Mouse (Mus musculus): Measurements from ENCODE around the gene Pard3. TPM values are rescaled to one million over a fixed set of nuclear protein-coding genes. Genes with fewer than 3 reads are reported as not detected.

Pard3 gene
- polyA plus RNA-seq, 2 experiments, result 39.1 to 43.3 TPM

DNA sequence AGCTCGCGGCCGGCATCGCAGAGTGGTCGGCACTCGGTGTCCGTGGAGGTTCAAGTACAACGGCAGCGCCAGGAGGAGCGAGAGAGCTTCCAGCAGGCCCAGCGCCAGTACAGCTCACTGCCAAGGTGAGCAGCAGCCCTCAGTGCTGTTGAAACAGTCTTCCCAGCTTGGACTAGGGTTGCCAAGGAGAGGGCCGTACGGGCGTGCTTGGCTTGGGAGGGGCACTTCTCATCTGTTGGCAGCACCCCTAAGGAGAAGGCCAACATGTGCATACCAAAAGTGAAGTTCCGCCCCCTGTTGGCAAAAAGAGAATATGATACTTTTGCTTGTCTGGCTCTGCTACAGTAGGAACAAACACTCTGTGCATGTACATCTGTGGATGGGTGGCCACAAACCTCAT lies 539.4 kb downstream of the Pard3 start:
- ATAC-seq (ENCODE audit: low FRiP score, low read depth) (no peak), DNase-seq (ENCODE audit: low spot score) (no peak)
- Histone ChIP-seq H3K27ac (replicated peaks; ENCODE audit: low read depth, low read length) (no peak overlapping the region), H3K9ac (ENCODE audit: low read depth, low read length, severe bottlenecking) (no peak overlapping the region), H3K27me3 (ENCODE audit: control insufficient read depth, insufficient read depth, low read length) (no peaks in the 10 kb centered on the region), H3K36me3 (ENCODE audit: control insufficient read depth, insufficient read depth, low read length) (0 out of 2 replicates have a peak, but pooled peaks cover 8% of the 10 kb centered on the region), H3K4me3 (replicated peaks; ENCODE audit: low read length) (no peak overlapping the region), H3K4me1 (ENCODE audit: control insufficient read depth, insufficient read depth, low read length) (no peaks in the 10 kb centered on the region), H3K9me3 (ENCODE audit: control insufficient read depth, low read length) (no peaks in the 10 kb centered on the region), H3K4me2 (replicated peaks; ENCODE audit: low read depth, low read length, severe bottlenecking) (no peak overlapping the region)
- TF ChIP-seq POLR2A (IDR thresholded peaks at IDR 0.05; ENCODE audit: borderline replicate concordance, extremely low read depth, insufficient read depth, insufficient read length), result no peak
- WGBS, result 88% methylated on average over 15 of the region's 15 CpGs

DNA sequence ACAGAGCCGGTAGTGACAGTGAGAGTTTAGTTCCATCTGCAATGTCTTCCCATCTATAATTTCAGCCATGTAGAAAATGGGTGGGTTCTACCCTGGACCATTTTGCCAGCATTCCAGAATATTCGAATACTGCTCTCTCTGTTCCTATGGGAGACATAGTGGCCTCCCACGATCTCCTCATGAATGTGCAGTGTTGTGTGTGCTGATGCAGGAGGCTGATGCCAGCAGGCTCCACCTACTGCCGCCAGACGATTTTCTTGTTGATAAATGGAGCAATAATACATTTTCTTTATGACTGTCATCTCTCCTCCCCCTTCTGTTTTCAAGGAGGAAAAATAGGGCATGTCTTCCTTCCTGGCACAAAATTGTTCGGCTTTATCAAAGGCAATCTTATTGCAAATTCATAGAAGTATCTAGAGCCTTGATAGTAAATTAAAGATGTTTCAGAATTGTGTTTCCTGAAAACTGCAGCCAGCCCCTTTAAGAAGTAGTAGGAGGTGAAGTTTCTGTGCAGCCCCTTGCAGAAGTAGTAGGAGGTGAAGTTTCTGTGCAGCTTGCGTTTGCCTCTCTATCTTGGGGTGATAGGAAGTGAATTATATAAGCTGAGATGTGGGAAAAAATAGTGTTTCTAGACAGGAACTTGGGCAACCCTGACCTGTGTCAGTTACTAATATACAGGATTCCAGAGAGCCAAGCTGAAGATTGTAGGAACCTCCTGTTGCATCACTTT lies 545.0 kb downstream of the Pard3 start:
- Histone ChIP-seq H3K27ac (replicated peaks; ENCODE audit: low read depth, low read length) (no peak overlapping the region), H3K36me3 (ENCODE audit: control insufficient read depth, insufficient read depth, low read length) (peaks cover 19% of the 10 kb centered on the region; the same call in 1 of the 2 replicates), H3K4me1 (ENCODE audit: control insufficient read depth, insufficient read depth, low read length) (no peaks in the 10 kb centered on the region), H3K9me3 (ENCODE audit: control insufficient read depth, low read length) (no peaks in the 10 kb centered on the region), H3K4me3 (replicated peaks; ENCODE audit: low read length) (no peak overlapping the region), H3K4me2 (replicated peaks; ENCODE audit: low read depth, low read length, severe bottlenecking) (no peak overlapping the region), H3K27me3 (ENCODE audit: control insufficient read depth, insufficient read depth, low read length) (no peaks in the 10 kb centered on the region), H3K9ac (ENCODE audit: low read depth, low read length, severe bottlenecking) (no peak overlapping the region)
- TF ChIP-seq POLR2A (IDR thresholded peaks at IDR 0.05; ENCODE audit: borderline replicate concordance, extremely low read depth, insufficient read depth, insufficient read length), result no peak
- DNase-seq (ENCODE audit: low spot score) (no peak), ATAC-seq (ENCODE audit: low FRiP score, low read depth) (no peak)
- WGBS, result 78% methylated on average over 7 of the region's 7 CpGs

GRCm38 (mm10) chr8:127609316-127609715 lies 545.6 kb downstream of the Pard3 start:
- no peak for TF ChIP-seq POLR2A (IDR thresholded peaks at IDR 0.05; ENCODE audit: borderline replicate concordance, extremely low read depth, insufficient read depth, insufficient read length)
- no peaks in the 10 kb centered on the region for H3K9me3 ChIP-seq (ENCODE audit: control insufficient read depth, low read length)
- peaks cover 15% of the 10 kb centered on the region; the same call in 1 of the 2 replicates for H3K36me3 ChIP-seq (ENCODE audit: control insufficient read depth, insufficient read depth, low read length)
- no peaks in the 10 kb centered on the region for H3K4me1 ChIP-seq (ENCODE audit: control insufficient read depth, insufficient read depth, low read length)
- H3K27ac ChIP-seq (replicated peaks; ENCODE audit: low read depth, low read length), result no peak overlapping the region
- no peak overlapping the region for H3K4me2 ChIP-seq (replicated peaks; ENCODE audit: low read depth, low read length, severe bottlenecking)
- H3K4me3 ChIP-seq (replicated peaks; ENCODE audit: low read length), result no peak overlapping the region
- H3K9ac ChIP-seq (ENCODE audit: low read depth, low read length, severe bottlenecking), result no peak overlapping the region
- no peaks in the 10 kb centered on the region for H3K27me3 ChIP-seq (ENCODE audit: control insufficient read depth, insufficient read depth, low read length)
- WGBS, result 84% methylated on average over 10 of the region's 10 CpGs
- DNase-seq (ENCODE audit: low spot score) (no peak), ATAC-seq (ENCODE audit: low FRiP score, low read depth) (no peak)

DNA sequence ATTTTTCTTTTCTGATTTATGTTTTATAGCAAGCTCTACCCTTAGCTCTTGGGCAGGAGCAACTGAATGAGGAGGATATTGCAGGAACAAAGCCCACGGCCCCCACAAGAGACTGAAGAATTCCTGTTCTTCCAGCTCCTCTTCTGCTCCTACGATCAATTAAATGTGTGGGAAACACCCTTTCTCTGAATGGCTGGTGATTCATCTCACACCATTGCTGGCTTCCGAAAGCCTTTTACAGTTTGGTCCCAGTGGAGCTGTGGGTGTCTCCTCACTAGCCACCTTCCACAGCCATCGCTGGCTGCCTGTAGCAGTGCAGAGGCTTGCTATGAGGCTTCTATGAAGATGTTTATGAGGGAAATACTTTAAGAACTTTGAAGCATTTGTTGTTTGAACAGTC lies 550.5 kb downstream of the Pard3 start:
- Histone ChIP-seq H3K36me3 (ENCODE audit: control insufficient read depth, insufficient read depth, low read length) (peaks cover 11% of the 10 kb centered on the region; the same call in 1 of the 2 replicates), H3K4me1 (ENCODE audit: control insufficient read depth, insufficient read depth, low read length) (no peaks in the 10 kb centered on the region), H3K9me3 (ENCODE audit: control insufficient read depth, low read length) (no peaks in the 10 kb centered on the region), H3K4me2 (replicated peaks; ENCODE audit: low read depth, low read length, severe bottlenecking) (no peak overlapping the region), H3K27me3 (ENCODE audit: control insufficient read depth, insufficient read depth, low read length) (no peaks in the 10 kb centered on the region), H3K27ac (replicated peaks; ENCODE audit: low read depth, low read length) (no peak overlapping the region), H3K9ac (ENCODE audit: low read depth, low read length, severe bottlenecking) (no peak overlapping the region), H3K4me3 (replicated peaks; ENCODE audit: low read length) (no peak overlapping the region)
- DNase-seq (ENCODE audit: low spot score) (no peak), ATAC-seq (ENCODE audit: low FRiP score, low read depth) (no peak)
- no peak for TF ChIP-seq POLR2A (IDR thresholded peaks at IDR 0.05; ENCODE audit: borderline replicate concordance, extremely low read depth, insufficient read depth, insufficient read length)
- WGBS, result 68% methylated on average over 4 of the region's 4 CpGs

DNA sequence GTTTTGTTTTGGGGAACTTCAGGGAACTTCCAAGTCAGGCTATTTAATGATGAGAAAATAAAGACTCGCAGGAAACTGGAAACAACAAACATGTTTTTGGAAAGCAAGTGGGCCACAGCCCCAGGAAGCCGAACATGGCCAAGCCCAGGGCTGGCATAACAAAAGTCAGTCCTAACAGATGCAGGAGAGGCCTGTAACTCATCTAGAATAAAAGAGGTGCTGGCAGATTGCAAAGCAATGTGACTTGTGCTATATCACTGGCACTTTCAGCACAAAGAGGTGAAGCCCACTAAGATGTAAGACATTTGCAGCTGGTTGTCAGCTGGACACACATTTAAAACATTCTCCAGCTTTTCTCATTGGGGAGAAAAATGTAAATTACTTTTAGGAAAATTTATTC lies 553.0 kb downstream of the Pard3 start:
- TF ChIP-seq POLR2A (IDR thresholded peaks at IDR 0.05; ENCODE audit: borderline replicate concordance, extremely low read depth, insufficient read depth, insufficient read length), result no peak
- no peak for DNase-seq (ENCODE audit: low spot score)
- H3K27ac ChIP-seq (replicated peaks; ENCODE audit: low read depth, low read length), result no peak overlapping the region
- no peaks in the 10 kb centered on the region for H3K4me1 ChIP-seq (ENCODE audit: control insufficient read depth, insufficient read depth, low read length)
- no peak overlapping the region for H3K4me2 ChIP-seq (replicated peaks; ENCODE audit: low read depth, low read length, severe bottlenecking)
- no peaks in the 10 kb centered on the region for H3K36me3 ChIP-seq (ENCODE audit: control insufficient read depth, insufficient read depth, low read length)
- H3K4me3 ChIP-seq (replicated peaks; ENCODE audit: low read length), result no peak overlapping the region
- WGBS, result 72% methylated on average over 2 of the region's 2 CpGs
- no peaks in the 10 kb centered on the region for H3K27me3 ChIP-seq (ENCODE audit: control insufficient read depth, insufficient read depth, low read length)
- ATAC-seq (ENCODE audit: low FRiP score, low read depth), result no peak
- no peak overlapping the region for H3K9ac ChIP-seq (ENCODE audit: low read depth, low read length, severe bottlenecking)
- no peaks in the 10 kb centered on the region for H3K9me3 ChIP-seq (ENCODE audit: control insufficient read depth, low read length)
